Mouse (Mus musculus) T-helper 1 cell (primary cell): ENCODE data around the gene Creg1.

Experiments used
- in situ Hi-C: fragments of 300-600 bp; cut with MboI, MseI; formaldehyde crosslinking; loops from one replicate; pipeline ENCODE4 v1.15.1; 2025; ENCODE audit warnings: high pct_unique_total_duplicates

Creg1 gene

GRCm38 (mm10) chr1:165822031-165822430, 58.5 kb downstream of the Creg1 start:
- in situ Hi-C loops: loop anchor here (25.0 kb wide), 1 partner anchor 1760 kb away; the partner anchor contains the start of gene Sell
